Mouse (Mus musculus): Measurements from ENCODE around the gene Tmem217.

- no peak for TF ChIP-seq CTCF (IDR thresholded peaks at IDR 0.05; ENCODE audit: low read depth)
- TF ChIP-seq EP300 (IDR thresholded peaks at IDR 0.05; ENCODE audit: low read depth) = no peak
Observed at GRCm38 (mm10) chr17:29601391-29601790, 49.2 kb upstream of the Tmem217 start.

Measured in heart, postnatal 0 days (tissue).